Comparison of ENCODE assay signal across 8 mouse cellular contexts in genomic region chr14:25611159-25611697, GRCm38 (mm10).
DNase-seq lines count a peak whose midpoint lies in the region; ATAC-seq and TF ChIP-seq lines count a peak whose summit lies in the region.

No protein-coding gene starts in this region.

- H3K27ac ChIP-seq in left cerebral cortex, adult 2 months: peak overlapping the region; percentile 29
- H3K27ac ChIP-seq in forebrain, embryonic 15.5 days (replicated peaks): peak overlapping the region; percentile 59
- H3K27ac ChIP-seq in intestine, embryonic 14.5 days (ENCODE audit: low read depth): peak overlapping the region; percentile 57
- H3K27ac ChIP-seq in neural tube, embryonic 15.5 days (replicated peaks): peak overlapping the region; percentile 49

- no peak for ATAC-seq in forebrain, embryonic 15.5 days (replicated peaks)
- ATAC-seq in intestine, embryonic 14.5 days (replicated peaks; ENCODE audit: low FRiP score, low TSS enrichment, low read depth): no peak
- ATAC-seq in neural tube, embryonic 15.5 days (ENCODE audit: low FRiP score): no peak
- ATAC-seq in megakaryocyte-erythroid progenitor cell, adult 5-6 weeks (replicated peaks; ENCODE audit: low FRiP score, low TSS enrichment, poor library complexity, severe bottlenecking): no peak

- TF ChIP-seq CTCF in left cerebral cortex, adult 2 months (IDR thresholded peaks at IDR 0.05): no peak

- H3K27me3 ChIP-seq in forebrain, embryonic 15.5 days: no peaks in the 10 kb centered on the region
- no peaks in the 10 kb centered on the region for H3K27me3 ChIP-seq in intestine, embryonic 14.5 days (replicated peaks; ENCODE audit: control insufficient read depth, insufficient read depth, low read length)
- H3K27me3 ChIP-seq in neural tube, embryonic 15.5 days (replicated peaks): no peaks in the 10 kb centered on the region

- no peak for DNase-seq in left cerebral cortex, adult 2 months (ENCODE audit: extremely low spot score in 1 of 2, low spot score in 2 of 2)
- no peak for DNase-seq in left cerebral cortex, postnatal 25 days (ENCODE audit: low spot score in 2 of 2)
- no peak for DNase-seq in intestine, embryonic 14.5 days (ENCODE audit: low spot score)
- no peak for DNase-seq in adipocyte (ENCODE audit: low spot score)
- no peak for DNase-seq in testis, postnatal 14 days (ENCODE audit: low spot score)

- peak overlapping the region; percentile 74 for H3K4me3 ChIP-seq in left cerebral cortex, adult 2 months
- peak overlapping the region; percentile 26 for H3K4me3 ChIP-seq in forebrain, embryonic 15.5 days
- no peak overlapping the region for H3K4me3 ChIP-seq in intestine, embryonic 14.5 days (ENCODE audit: low read depth, low read length)
- H3K4me3 ChIP-seq in neural tube, embryonic 15.5 days (replicated peaks): peak overlapping the region; percentile 37

- intact Hi-C loops in left cerebral cortex, adult 2 months (cut with DNase I): no loop called here
- intact Hi-C loops in left cerebral cortex, postnatal 25 days (cut with DNase I): no loop called here

- 24% methylated on average over 9 of the region's 9 CpGs for WGBS in forebrain, embryonic 15.5 days
- 30% methylated on average over 9 of the region's 9 CpGs for WGBS in intestine, embryonic 14.5 days
- WGBS in neural tube, embryonic 15.5 days: 20% methylated on average over 9 of the region's 9 CpGs

- no peaks in the 10 kb centered on the region for H3K36me3 ChIP-seq in forebrain, embryonic 15.5 days
- 0 out of 2 replicates have a peak, but pooled peaks cover 2% of the 10 kb centered on the region for H3K36me3 ChIP-seq in intestine, embryonic 14.5 days (ENCODE audit: control insufficient read depth, insufficient read depth, low read length)
- H3K36me3 ChIP-seq in neural tube, embryonic 15.5 days: no peaks in the 10 kb centered on the region

- H3K4me2 ChIP-seq in forebrain, embryonic 15.5 days (replicated peaks): peak overlapping the region; percentile 51
- peak overlapping the region; percentile 18; the same call in 1 of the 2 replicates for H3K4me2 ChIP-seq in intestine, embryonic 14.5 days (ENCODE audit: low read length)
- peak overlapping the region; percentile 89 for H3K4me2 ChIP-seq in neural tube, embryonic 15.5 days

- peak overlapping the region; percentile 42 for H3K9ac ChIP-seq in forebrain, embryonic 15.5 days (replicated peaks)
- H3K9ac ChIP-seq in intestine, embryonic 14.5 days (ENCODE audit: low read length): 0 out of 2 replicates have a peak overlapping the region, but pooled peaks have one; percentile 20
- H3K9ac ChIP-seq in neural tube, embryonic 15.5 days (replicated peaks): peak overlapping the region; percentile 45

- peaks cover 79% of the 10 kb centered on the region for H3K4me1 ChIP-seq in forebrain, embryonic 15.5 days
- H3K4me1 ChIP-seq in intestine, embryonic 14.5 days (replicated peaks; ENCODE audit: control insufficient read depth, insufficient read depth, low read length): peaks cover 56% of the 10 kb centered on the region
- peaks cover 90% of the 10 kb centered on the region for H3K4me1 ChIP-seq in neural tube, embryonic 15.5 days

- H3K9me3 ChIP-seq in forebrain, embryonic 15.5 days: no peaks in the 10 kb centered on the region
- no peaks in the 10 kb centered on the region for H3K9me3 ChIP-seq in intestine, embryonic 14.5 days (ENCODE audit: control insufficient read depth, low read length)
- H3K9me3 ChIP-seq in neural tube, embryonic 15.5 days (replicated peaks): no peaks in the 10 kb centered on the region

Comparison
In these comparisons a context has a peak if more than half of its experiments do, and no peak if none do; other contexts are left out.
1. H3K4me2 ChIP-seq: peak in every context shown above with its lines; median percentile 89 in neural tube, embryonic 15.5 days; 51 in forebrain, embryonic 15.5 days; 18 in intestine, embryonic 14.5 days.